Mouse (Mus musculus): ENCODE results near the gene Gid4. TPM values are rescaled to one million over a fixed set of nuclear protein-coding genes. Genes with fewer than 3 reads are reported as not detected.
"Not testable (repeated sequence)": the region's sequence is repeated elsewhere in the genome, so short reads cannot be mapped to it uniquely, and the experiment has no call there.

Gid4 gene
- polyA plus RNA-seq, 1 experiment from 2014 or later, result 24.4 TPM

- Histone ChIP-seq H3K4me3 (no peak overlapping the region), H3K27me3 (replicated peaks) (no peaks in the 10 kb centered on the region), H3K9ac (no peak overlapping the region), H3K4me2 (replicated peaks) (no peak overlapping the region), H3K27ac (no peak overlapping the region), H3K36me3 (peaks cover 54% of the 10 kb centered on the region), H3K9me3 (no peaks in the 10 kb centered on the region), H3K4me1 (no peaks in the 10 kb centered on the region)
- ATAC-seq (ENCODE audit: low FRiP score, low read depth), result no peak
- WGBS, result 94% methylated on average over 3 of the region's 3 CpGs
These were observed 19.7 kb downstream of the Gid4 start for GRCm38 (mm10) chr11:60436618-60437017.

- H3K27ac ChIP-seq; H3K27me3 ChIP-seq (replicated peaks); H3K4me2 ChIP-seq (replicated peaks); H3K9ac ChIP-seq; ATAC-seq (ENCODE audit: low FRiP score, low read depth); H3K9me3 ChIP-seq; H3K4me3 ChIP-seq; H3K4me1 ChIP-seq: not testable (repeated sequence)
- WGBS, result 36% methylated on average over 1 of the region's 1 CpGs
- H3K36me3 ChIP-seq, result peaks cover 63% of the 10 kb centered on the region
These were observed 22.7 kb downstream of the Gid4 start for GRCm38 (mm10) chr11:60439621-60440020.

GRCm38 (mm10) chr11:60440176-60440575 is 23.2 kb downstream of the Gid4 start:
- 44% methylated on average over 7 of the region's 7 CpGs for WGBS
- no peak for ATAC-seq (ENCODE audit: low FRiP score, low read depth)
- H3K27me3 ChIP-seq (replicated peaks), result no peaks in the 10 kb centered on the region

GRCm38 (mm10) chr11:60442896-60443295 is 26.0 kb downstream of the Gid4 start:
- H3K27ac ChIP-seq, result no peak overlapping the region
- no peaks in the 10 kb centered on the region for H3K9me3 ChIP-seq
- no peaks in the 10 kb centered on the region for H3K27me3 ChIP-seq (replicated peaks)
- no peak overlapping the region for H3K4me2 ChIP-seq (replicated peaks)
- no peaks in the 10 kb centered on the region for H3K4me1 ChIP-seq
- 90% methylated on average over 6 of the region's 6 CpGs for WGBS
- no peak for ATAC-seq (ENCODE audit: low FRiP score, low read depth)
- no peak overlapping the region for H3K9ac ChIP-seq
- H3K36me3 ChIP-seq, result peaks cover 38% of the 10 kb centered on the region
- H3K4me3 ChIP-seq, result no peak overlapping the region

More at GRCm38 (mm10) chr11:60440176-60440575, 23.2 kb downstream of the Gid4 start:
- Histone ChIP-seq H3K27ac (no peak overlapping the region), H3K9ac (no peak overlapping the region), H3K9me3 (no peaks in the 10 kb centered on the region), H3K4me3 (no peak overlapping the region), H3K4me2 (replicated peaks) (no peak overlapping the region), H3K36me3 (peaks cover 58% of the 10 kb centered on the region), H3K4me1 (no peaks in the 10 kb centered on the region)

- Histone ChIP-seq H3K27me3 (replicated peaks) (no peaks in the 10 kb centered on the region), H3K36me3 (peaks cover 27% of the 10 kb centered on the region), H3K4me2 (replicated peaks) (no peak overlapping the region), H3K27ac (no peak overlapping the region), H3K9me3 (no peaks in the 10 kb centered on the region), H3K4me1 (no peaks in the 10 kb centered on the region), H3K9ac (no peak overlapping the region), H3K4me3 (no peak overlapping the region)
- 80% methylated on average over 4 of the region's 4 CpGs for WGBS
- ATAC-seq (ENCODE audit: low FRiP score, low read depth), result no peak
These were observed 27.1 kb downstream of the Gid4 start for GRCm38 (mm10) chr11:60444007-60444406.

- H3K27me3 ChIP-seq (replicated peaks), result no peaks in the 10 kb centered on the region
- H3K27ac ChIP-seq, result peak within 1 kb of the TSS; percentile 22; the same call in 1 of the 2 replicates
- peak within 1 kb of the TSS; percentile 72 for H3K4me3 ChIP-seq
- H3K36me3 ChIP-seq, result peaks cover 29% of the 10 kb centered on the region
- ATAC-seq (ENCODE audit: low FRiP score, low read depth), result peak; percentile 80
- no peaks in the 10 kb centered on the region for H3K9me3 ChIP-seq
- H3K9ac ChIP-seq, result peak within 1 kb of the TSS; percentile 86
- H3K4me1 ChIP-seq, result peaks cover 9% of the 10 kb centered on the region
- peak within 1 kb of the TSS; percentile 84 for H3K4me2 ChIP-seq (replicated peaks)
- WGBS, result 5% methylated on average over 27 of the region's 27 CpGs
These were observed 37.3 kb downstream of the Gid4 start, which contains the start of gene Drg2 for GRCm38 (mm10) chr11:60454080-60454744. Gene Drg2, plus strand, starts transcription at chr11:60454591.

GRCm38 (mm10) chr11:60454745-60455087 is 37.8 kb downstream of the Gid4 start:
- 1% methylated on average over 17 of the region's 17 CpGs for WGBS
- Histone ChIP-seq H3K27me3 (replicated peaks) (no peaks in the 10 kb centered on the region), H3K9ac (peak overlapping the region; percentile 86), H3K9me3 (no peaks in the 10 kb centered on the region), H3K4me1 (peaks cover 9% of the 10 kb centered on the region), H3K4me2 (replicated peaks) (peak overlapping the region; percentile 84), H3K36me3 (peaks cover 34% of the 10 kb centered on the region), H3K4me3 (peak overlapping the region; percentile 72), H3K27ac (peak overlapping the region; percentile 22; the same call in 1 of the 2 replicates)
- ATAC-seq (ENCODE audit: low FRiP score, low read depth), result 0 out of 2 replicates have a peak, but pooled peaks have one; percentile 38

GRCm38 (mm10) chr11:60457973-60458372 is 41.0 kb downstream of the Gid4 start:
- Histone ChIP-seq H3K36me3 (peaks cover 67% of the 10 kb centered on the region), H3K4me2 (replicated peaks) (no peak overlapping the region)
- no peak for ATAC-seq (ENCODE audit: low FRiP score, low read depth)

GRCm38 (mm10) chr11:60465943-60466380 is 49.0 kb downstream of the Gid4 start:
- Histone ChIP-seq H3K36me3 (peaks cover 97% of the 10 kb centered on the region), H3K4me2 (replicated peaks) (no peak overlapping the region), H3K4me3 (no peak overlapping the region), H3K27me3 (replicated peaks) (no peaks in the 10 kb centered on the region), H3K9ac (no peak overlapping the region), H3K9me3 (no peaks in the 10 kb centered on the region), H3K4me1 (no peaks in the 10 kb centered on the region), H3K27ac (no peak overlapping the region)
- 88% methylated on average over 2 of the region's 2 CpGs for WGBS
- ATAC-seq (ENCODE audit: low FRiP score, low read depth), result no peak

More at GRCm38 (mm10) chr11:60457973-60458372, 41.0 kb downstream of the Gid4 start:
- no peaks in the 10 kb centered on the region for H3K9me3 ChIP-seq
- H3K9ac ChIP-seq, result no peak overlapping the region
- H3K4me1 ChIP-seq, result peaks cover 9% of the 10 kb centered on the region
- no peak overlapping the region for H3K4me3 ChIP-seq
- 97% methylated on average over 1 of the region's 1 CpGs for WGBS
- H3K27ac ChIP-seq, result no peak overlapping the region
- no peaks in the 10 kb centered on the region for H3K27me3 ChIP-seq (replicated peaks)

- 87% methylated on average over 3 of the region's 3 CpGs for WGBS
- no peaks in the 10 kb centered on the region for H3K9me3 ChIP-seq
- no peak for ATAC-seq (ENCODE audit: low FRiP score, low read depth)
- H3K27ac ChIP-seq, result no peak within 1 kb of the TSS
- H3K4me1 ChIP-seq, result no peaks in the 10 kb centered on the region
- no peak within 1 kb of the TSS for H3K4me2 ChIP-seq (replicated peaks)
- H3K27me3 ChIP-seq (replicated peaks), result no peaks in the 10 kb centered on the region
- no peak within 1 kb of the TSS for H3K4me3 ChIP-seq
- no peak within 1 kb of the TSS for H3K9ac ChIP-seq
- H3K36me3 ChIP-seq, result peaks cover 66% of the 10 kb centered on the region
These were observed 52.1 kb downstream of the Gid4 start, which contains the start of gene Myo15 for GRCm38 (mm10) chr11:60469039-60469438. Gene Myo15, plus strand, starts transcription at chr11:60469339.

- Histone ChIP-seq H3K36me3 (peaks cover 49% of the 10 kb centered on the region), H3K9me3 (no peaks in the 10 kb centered on the region), H3K27me3 (replicated peaks) (no peaks in the 10 kb centered on the region), H3K4me2 (replicated peaks) (no peak overlapping the region), H3K4me1 (no peaks in the 10 kb centered on the region), H3K4me3 (no peak overlapping the region), H3K9ac (no peak overlapping the region), H3K27ac (no peak overlapping the region)
- no peak for ATAC-seq (ENCODE audit: low FRiP score, low read depth)
- WGBS, result 85% methylated on average over 9 of the region's 9 CpGs
These were observed 53.8 kb downstream of the Gid4 start for GRCm38 (mm10) chr11:60470743-60471142.

- Histone ChIP-seq H3K27me3 (replicated peaks) (no peaks in the 10 kb centered on the region), H3K9me3 (no peaks in the 10 kb centered on the region), H3K27ac (no peak overlapping the region), H3K36me3 (peaks cover 13% of the 10 kb centered on the region; the same call in 1 of the 2 replicates), H3K4me3 (no peak overlapping the region), H3K9ac (no peak overlapping the region), H3K4me1 (0 out of 2 replicates have a peak, but pooled peaks cover 4% of the 10 kb centered on the region), H3K4me2 (replicated peaks) (no peak overlapping the region)
- ATAC-seq (ENCODE audit: low FRiP score, low read depth), result no peak
- WGBS, result 83% methylated on average over 5 of the region's 5 CpGs
These were observed 57.6 kb downstream of the Gid4 start for GRCm38 (mm10) chr11:60474534-60474933.
